Mouse (Mus musculus): ENCODE results near the gene Coro1a.
"Not testable (repeated sequence)": the region's sequence is repeated elsewhere in the genome, so short reads cannot be mapped to it uniquely, and the experiment has no call there.

The Coro1a gene

DNA sequence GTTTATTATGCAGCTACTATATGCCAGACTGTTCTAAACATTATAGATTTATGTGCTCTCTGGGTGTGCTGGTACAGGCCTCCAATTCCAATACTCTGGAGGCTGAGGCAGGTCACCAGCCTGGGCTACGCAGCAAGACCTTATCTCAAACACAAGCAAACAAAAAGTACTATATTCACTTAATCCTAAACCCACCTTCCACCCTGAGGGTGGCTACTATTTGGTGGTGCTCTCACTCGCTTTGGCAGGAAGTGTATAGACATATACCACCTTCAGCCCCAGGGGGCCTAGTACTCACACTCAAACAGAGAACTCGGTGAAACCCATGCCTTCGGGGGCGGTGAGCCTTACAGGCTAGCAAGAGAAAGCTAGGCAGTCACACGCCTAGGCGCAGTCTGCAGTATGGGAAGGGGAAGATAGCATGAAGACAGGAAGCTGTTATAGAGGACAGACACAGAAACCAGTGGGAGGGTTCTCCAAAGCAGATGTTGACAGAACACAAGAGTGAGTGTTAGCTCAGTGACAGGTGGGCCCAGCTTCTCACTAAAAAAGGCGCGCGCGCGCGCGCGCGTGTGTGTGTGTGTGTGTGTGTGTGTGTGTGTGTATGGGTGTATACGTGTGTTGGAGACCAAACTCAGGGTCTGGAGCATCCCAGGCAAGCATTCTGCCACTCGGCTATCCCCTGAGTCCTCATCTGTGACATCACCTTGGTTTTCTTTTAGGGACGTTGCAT is at the start of gene Coro1a:
Coro1a (minus strand) TSS at position 346 of the 733 bp plus-strand sequence.
- DNase-seq = no peak

GRCm38 (mm10) chr7:126754866-126755265 is 47.3 kb upstream of the Coro1a start:
- DNase-seq = peak; percentile 89 to 94

- DNase-seq = no peak
Observed at GRCm38 (mm10) chr7:126749582-126750343, 42.2 kb upstream of the Coro1a start.

- no peak for DNase-seq
Observed at GRCm38 (mm10) chr7:126748824-126749223, 41.2 kb upstream of the Coro1a start.

GRCm38 (mm10) chr7:126746798-126747197 is 39.2 kb upstream of the Coro1a start:
- DNase-seq = no peak

DNA sequence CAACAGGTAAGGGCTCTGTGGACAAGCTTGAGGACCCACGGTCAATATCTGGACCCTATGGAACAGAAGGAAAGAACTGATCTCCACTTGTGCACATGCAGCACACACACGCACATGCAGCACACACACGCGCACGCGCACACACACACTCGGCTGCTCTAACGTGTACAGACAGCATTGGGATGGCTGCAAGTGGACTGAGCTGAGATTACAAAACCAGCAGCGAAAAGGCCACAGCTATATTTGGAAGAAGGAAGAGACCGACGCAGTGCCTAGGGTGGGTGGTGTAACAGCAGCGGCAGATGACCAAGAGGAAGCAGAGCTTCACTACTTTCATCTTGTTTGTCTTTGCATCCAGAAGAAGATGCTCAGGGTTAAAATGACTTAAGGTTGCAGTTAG is 38.5 kb upstream of the Coro1a start:
- DNase-seq = no peak

- no peak for DNase-seq
Observed at GRCm38 (mm10) chr7:126741964-126742482, 34.4 kb upstream of the Coro1a start.

DNA sequence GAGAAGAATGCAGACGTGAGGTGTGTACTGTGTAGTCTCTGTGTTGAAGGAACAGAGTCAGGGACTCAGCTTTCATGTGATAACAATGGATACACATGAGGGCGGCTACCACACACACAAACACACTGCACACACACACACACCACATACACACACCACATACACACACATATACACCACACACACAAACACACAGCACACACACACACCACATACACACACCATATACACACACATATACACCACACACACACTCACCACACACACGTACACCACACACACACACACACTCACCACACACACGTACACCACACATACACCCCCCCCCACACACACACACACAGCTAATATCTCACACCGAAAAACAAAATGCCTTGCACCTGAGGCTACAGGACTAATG is 33.9 kb upstream of the Coro1a start:
- DNase-seq = no peak

GRCm38 (mm10) chr7:126740977-126741376 is 33.4 kb upstream of the Coro1a start:
- DNase-seq = no peak

GRCm38 (mm10) chr7:126740132-126740735 is 32.6 kb upstream of the Coro1a start:
- DNase-seq = no peak

- no peak for DNase-seq
Observed at GRCm38 (mm10) chr7:126739551-126739950, 32.0 kb upstream of the Coro1a start.

GRCm38 (mm10) chr7:126736122-126736521 is 28.5 kb upstream of the Coro1a start:
- DNase-seq = no peak

GRCm38 (mm10) chr7:126730256-126730789 is 22.7 kb upstream of the Coro1a start:
- DNase-seq = not testable (repeated sequence)

- DNase-seq = no peak
Observed at GRCm38 (mm10) chr7:126725667-126726066, 18.1 kb upstream of the Coro1a start.

- no peak for DNase-seq
Observed at GRCm38 (mm10) chr7:126725077-126725476, 17.5 kb upstream of the Coro1a start.

DNA sequence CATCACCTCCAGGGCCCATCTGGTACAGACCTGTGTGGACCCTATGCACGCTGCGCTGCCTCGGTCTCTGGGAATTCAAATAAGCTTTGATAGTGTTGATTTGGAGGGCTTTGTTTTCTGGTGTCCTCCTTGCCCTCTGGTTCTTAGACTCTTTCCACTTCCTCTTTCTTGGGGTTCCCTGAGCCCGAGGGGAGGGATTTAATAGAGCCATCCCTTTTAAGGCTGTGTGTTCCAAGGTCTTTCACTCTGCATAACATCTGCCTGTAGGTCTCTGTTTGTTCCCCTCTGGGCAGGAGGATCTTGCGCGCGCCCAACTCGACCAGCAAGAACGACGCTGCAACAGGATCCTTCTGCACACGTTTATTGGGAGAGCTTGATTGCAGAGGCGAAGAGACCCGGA is 14.0 kb upstream of the Coro1a start:
- no peak for DNase-seq

- no peak for DNase-seq
Observed at GRCm38 (mm10) chr7:126718787-126719337, 11.3 kb upstream of the Coro1a start.

- no peak for DNase-seq
Observed at GRCm38 (mm10) chr7:126717566-126717965, 10.0 kb upstream of the Coro1a start.

DNA sequence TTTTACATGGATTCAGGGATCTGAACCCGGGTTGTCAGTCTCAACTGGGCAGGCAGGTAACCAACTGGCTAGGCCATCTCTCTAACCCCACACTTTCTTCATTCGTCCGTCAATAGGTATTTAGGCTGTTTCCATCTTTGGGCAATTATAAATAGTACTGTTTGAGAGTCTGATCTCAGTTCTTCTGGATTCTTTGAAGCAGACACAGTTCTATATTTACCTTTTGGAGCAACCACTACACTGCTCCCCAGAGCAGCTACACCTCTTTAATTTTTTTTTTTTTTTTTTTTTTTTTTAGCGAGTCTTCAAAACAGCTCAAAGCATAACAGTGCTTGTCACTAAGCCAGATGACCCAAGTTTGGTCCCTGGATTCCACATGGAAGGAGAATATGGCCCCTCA is 8.1 kb upstream of the Coro1a start:
- DNase-seq = no peak

DNA sequence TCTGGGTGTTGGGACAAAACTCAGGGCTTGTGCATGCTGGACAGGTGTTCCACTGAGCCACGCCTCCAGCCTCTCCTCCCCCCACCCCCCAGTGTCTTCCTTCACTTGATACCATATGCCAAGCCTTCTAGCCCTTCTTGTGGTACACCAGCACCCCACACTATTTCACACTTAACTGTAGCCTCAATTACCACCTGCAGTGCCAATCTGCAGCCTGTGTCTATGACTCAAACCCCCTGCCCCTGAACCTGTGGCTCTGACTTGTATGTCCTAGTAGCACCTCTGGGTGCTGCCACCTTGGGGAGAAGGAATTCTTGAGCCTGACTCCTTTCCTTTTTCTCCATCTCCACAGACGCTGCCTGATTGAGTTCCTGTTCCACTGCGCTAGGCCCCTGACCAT is 4.3 kb upstream of the Coro1a start:
- DNase-seq = no peak

DNA sequence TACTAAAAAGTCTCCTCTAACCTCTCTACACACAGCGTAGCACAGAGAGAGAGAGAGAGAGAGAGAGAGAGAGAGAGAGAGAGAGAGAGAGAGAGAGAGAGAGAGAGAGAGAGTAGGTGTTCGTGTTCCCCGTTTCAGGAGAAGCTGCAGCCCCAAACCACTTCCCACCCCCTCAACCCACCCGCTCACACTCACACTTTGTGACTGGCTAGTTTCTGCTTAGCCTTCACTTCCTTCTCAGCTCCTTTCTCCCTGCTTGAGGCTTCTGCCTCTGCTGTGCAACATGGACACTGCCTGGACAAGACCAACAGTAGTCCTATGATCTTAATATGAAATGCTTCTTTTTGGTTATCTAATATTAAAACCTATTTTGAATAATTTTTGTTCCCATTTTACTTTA is 2.7 kb upstream of the Coro1a start:
- DNase-seq = no peak

- no peak for DNase-seq
Observed at GRCm38 (mm10) chr7:126708175-126708952, 777 bp upstream of the Coro1a start.
